In the genomic region with DNA sequence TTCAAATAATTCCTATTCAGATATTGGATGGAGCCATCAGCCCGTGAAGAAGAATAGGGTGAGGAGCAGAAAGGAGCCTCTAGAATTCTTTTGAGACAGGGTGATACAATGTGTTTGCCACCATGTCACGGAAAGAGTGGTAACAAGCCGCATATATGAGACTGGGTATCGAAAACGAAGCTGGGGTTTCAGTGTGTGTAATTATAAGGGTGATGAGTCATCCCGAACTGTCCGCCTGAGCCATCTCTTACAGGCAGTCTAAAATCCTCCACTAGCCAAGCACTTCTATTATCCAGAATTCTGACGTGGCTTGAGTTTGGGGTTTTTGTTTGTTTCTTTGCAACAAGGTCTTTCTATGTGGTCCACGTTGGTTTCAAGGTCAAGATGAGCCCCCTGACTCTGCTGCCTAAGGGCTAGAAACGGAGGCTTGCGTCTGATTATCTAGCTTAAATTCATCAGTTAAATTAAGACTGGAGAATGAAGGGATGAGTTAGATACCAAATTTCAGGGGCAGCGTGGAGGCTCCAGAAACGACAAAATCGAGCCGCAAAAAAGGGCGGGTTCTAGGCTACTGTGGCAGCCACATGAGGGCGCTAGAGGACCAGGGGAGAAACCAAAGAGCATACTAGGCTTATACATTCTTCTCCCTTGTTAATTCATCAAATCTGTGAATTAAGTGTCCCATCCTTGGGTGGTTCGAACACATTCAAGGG, we compare ENCODE assay signal across 9 mouse cellular contexts. TPM values are rescaled to one million over a fixed set of nuclear protein-coding genes. Genes with fewer than 3 reads are reported as not detected.
DNase-seq lines count a peak whose midpoint lies in the region; ATAC-seq and TF ChIP-seq lines count a peak whose summit lies in the region.
"Had no signal": no experiment of that assay in that cellular context is flagged by ENCODE, and none has a peak within 500 bp of the region (broad histone marks: within the 10 kb centered on the region; RNA-seq: fewer than 3 reads in every experiment).

No protein-coding gene starts in this region.

- H3K4me1 ChIP-seq in heart, postnatal 0 days (ENCODE audit: control insufficient read depth, insufficient read depth): no peaks in the 10 kb centered on the region
- H3K4me1 ChIP-seq in heart, embryonic 12.5 days (replicated peaks): peaks cover 24% of the 10 kb centered on the region
- H3K4me1 ChIP-seq in bone marrow macrophage, adult 2 months (ENCODE audit: control insufficient read depth, insufficient read depth, low read length): no peaks in the 10 kb centered on the region
- no peaks in the 10 kb centered on the region for H3K4me1 ChIP-seq in lung, embryonic 14.5 days (ENCODE audit: insufficient read depth)
- peaks cover 3% of the 10 kb centered on the region; the same call in 1 of the 2 replicates for H3K4me1 ChIP-seq in thymus, adult 2 months (replicated peaks; ENCODE audit: control insufficient read depth, insufficient read depth, low read length)
- H3K4me1 ChIP-seq: embryonic facial prominence, embryonic 13.5 days had no signal

- peak; percentile 66 for TF ChIP-seq CTCF in heart, postnatal 0 days (IDR thresholded peaks at IDR 0.05; ENCODE audit: low read depth)
- TF ChIP-seq CTCF in bone marrow macrophage, adult 2 months (IDR thresholded peaks at IDR 0.05; ENCODE audit: low read depth, low read length): peak; percentile 91
- peak; percentile 69 for TF ChIP-seq CTCF in lung, embryonic 14.5 days (IDR thresholded peaks at IDR 0.05; ENCODE audit: low read depth)
- TF ChIP-seq CTCF in thymus, adult 2 months (IDR thresholded peaks at IDR 0.05; ENCODE audit: borderline replicate concordance, control insufficient read depth, extremely low read depth, insufficient read depth, low read length, poor library complexity): peak; percentile 78; the same call in 1 of the 2 replicates

- H3K4me2 ChIP-seq in heart, postnatal 0 days (ENCODE audit: low read depth, low read length): no peak overlapping the region
- no peak overlapping the region for H3K4me2 ChIP-seq in heart, embryonic 12.5 days
- no peak overlapping the region for H3K4me2 ChIP-seq in lung, embryonic 14.5 days
- H3K4me2 ChIP-seq: embryonic facial prominence, embryonic 13.5 days had no signal

- H3K36me3 ChIP-seq in heart, postnatal 0 days (replicated peaks; ENCODE audit: control insufficient read depth, insufficient read depth, low read length): no peaks in the 10 kb centered on the region
- H3K36me3 ChIP-seq in heart, embryonic 12.5 days: no peaks in the 10 kb centered on the region
- no peaks in the 10 kb centered on the region for H3K36me3 ChIP-seq in lung, embryonic 14.5 days (ENCODE audit: insufficient read depth)
- no peaks in the 10 kb centered on the region for H3K36me3 ChIP-seq in thymus, adult 2 months (ENCODE audit: control insufficient read depth, insufficient read depth, low read length)
- H3K36me3 ChIP-seq: embryonic facial prominence, embryonic 13.5 days had no signal

- TF ChIP-seq EP300 in heart, postnatal 0 days (IDR thresholded peaks at IDR 0.05; ENCODE audit: low read depth): no peak

- H3K27me3 ChIP-seq in heart, postnatal 0 days (ENCODE audit: control insufficient read depth, insufficient read depth, low read length): no peaks in the 10 kb centered on the region
- no peaks in the 10 kb centered on the region for H3K27me3 ChIP-seq in heart, embryonic 12.5 days (replicated peaks)
- H3K27me3 ChIP-seq in lung, embryonic 14.5 days (ENCODE audit: insufficient read depth, low read length): no peaks in the 10 kb centered on the region
- no peaks in the 10 kb centered on the region for H3K27me3 ChIP-seq in thymus, adult 2 months (ENCODE audit: control insufficient read depth, insufficient read depth, low read length)
- H3K27me3 ChIP-seq: embryonic facial prominence, embryonic 13.5 days had no signal

- ATAC-seq in heart, postnatal 0 days (ENCODE audit: insufficient read depth, low read depth): no peak
- no peak for ATAC-seq in heart, embryonic 12.5 days (ENCODE audit: insufficient number of reproducible peaks, low FRiP score)
- no peak for ATAC-seq in lung, embryonic 14.5 days (ENCODE audit: insufficient read depth)

- no peak overlapping the region for H3K4me3 ChIP-seq in heart, postnatal 0 days (ENCODE audit: low read depth, low read length)
- H3K4me3 ChIP-seq in heart, embryonic 12.5 days: no peak overlapping the region
- H3K4me3 ChIP-seq in bone marrow macrophage, adult 2 months (ENCODE audit: insufficient read depth, low read length): no peak overlapping the region
- H3K4me3 ChIP-seq in lung, embryonic 14.5 days (ENCODE audit: low read depth, low read length): no peak overlapping the region
- H3K4me3 ChIP-seq in thymus, adult 2 months (ENCODE audit: control insufficient read depth, insufficient read depth, low read length): no peak overlapping the region
- H3K4me3 ChIP-seq: embryonic facial prominence, embryonic 13.5 days had no signal

- TF ChIP-seq POLR2A in bone marrow macrophage, adult 2 months (IDR thresholded peaks at IDR 0.05; ENCODE audit: borderline replicate concordance, low read depth, low read length): no peak
- no peak for TF ChIP-seq POLR2A in thymus, adult 2 months (IDR thresholded peaks at IDR 0.05; ENCODE audit: control insufficient read depth, extremely low read depth, insufficient read depth, low read length, poor library complexity)

- no peak for DNase-seq in heart, postnatal 0 days (ENCODE audit: low spot score)
- peak; percentile 31 for DNase-seq in right cerebral cortex, adult 18-20 months
- no peak for DNase-seq in right cerebral cortex, postnatal 10 days (ENCODE audit: low spot score in 2 of 2)
- DNase-seq in lung, embryonic 14.5 days: peak; percentile 60
- peak; percentile 80 for DNase-seq in thymus, adult 2 months
- DNase-seq in cerebellum, adult 8-10 months: no peak

- H3K27ac ChIP-seq in heart, postnatal 0 days (ENCODE audit: low read depth): no peak overlapping the region
- H3K27ac ChIP-seq in heart, embryonic 12.5 days (ENCODE audit: poor library complexity, severe bottlenecking): no peak overlapping the region
- H3K27ac ChIP-seq in bone marrow macrophage, adult 2 months (ENCODE audit: insufficient read depth, low read depth, low read length): no peak overlapping the region
- H3K27ac ChIP-seq in lung, embryonic 14.5 days (ENCODE audit: low read depth): no peak overlapping the region
- H3K27ac ChIP-seq in thymus, adult 2 months (ENCODE audit: control insufficient read depth, insufficient read depth, low read length): no peak overlapping the region
- H3K27ac ChIP-seq: embryonic facial prominence, embryonic 13.5 days had no signal

- H3K9me3 ChIP-seq in heart, postnatal 0 days (replicated peaks; ENCODE audit: control insufficient read depth, low read length): no peaks in the 10 kb centered on the region
- H3K9me3 ChIP-seq in heart, embryonic 12.5 days (replicated peaks): no peaks in the 10 kb centered on the region
- H3K9me3 ChIP-seq in lung, embryonic 14.5 days (ENCODE audit: low read depth, low read length): no peaks in the 10 kb centered on the region
- H3K9me3 ChIP-seq: embryonic facial prominence, embryonic 13.5 days had no signal

- 60% methylated on average over 18 of the region's 18 CpGs for WGBS in heart, postnatal 0 days
- 64% methylated on average over 18 of the region's 18 CpGs for WGBS in heart, embryonic 12.5 days
- WGBS in lung, embryonic 14.5 days: 73% methylated on average over 18 of the region's 18 CpGs
- 65% methylated on average over 18 of the region's 18 CpGs for WGBS in thymus, adult 2 months

- H3K9ac ChIP-seq in heart, postnatal 0 days (replicated peaks; ENCODE audit: low read depth, low read length): no peak overlapping the region
- H3K9ac ChIP-seq in heart, embryonic 12.5 days: no peak overlapping the region
- no peak overlapping the region for H3K9ac ChIP-seq in lung, embryonic 14.5 days
- H3K9ac ChIP-seq: embryonic facial prominence, embryonic 13.5 days had no signal

RNA-seq across cellular contexts. Expression of gene Scaf11, which starts 59.9 kb away (rescaled TPM):
- 23.7 and 24.2 TPM in 2 replicates for total RNA-seq in heart, postnatal 0 days (2014; rRNA removed; ENCODE audit: low replicate concordance)
- polyA plus RNA-seq in heart, postnatal 0 days (2015; fragmentation: Nextera tagmentation; extraction: Ambion mirVana): 36.8 and 40.8 TPM in 2 replicates
- 76.0 and 79.1 TPM in 2 replicates for polyA plus RNA-seq in heart, embryonic 12.5 days (2016; fragmentation: Nextera tagmentation; extraction: Ambion mirVana)
- polyA plus RNA-seq in bone marrow macrophage, adult 2 months (2012; ENCODE audit: insufficient read depth, insufficient read length, missing spikeins): 54.7 and 56.0 TPM in 2 replicates
- 112 and 116 TPM in 2 replicates for polyA plus RNA-seq in lung, embryonic 14.5 days (2014; fragmentation: Nextera tagmentation; extraction: Ambion mirVana)
- 32.4 and 38.3 TPM in 2 replicates for polyA plus RNA-seq in thymus, adult 2 months (2012; rRNA removed)

Comparison
In these comparisons a context has a peak if more than half of its experiments do, and no peak if none do; other contexts are left out.
1. DNase-seq: peak in right cerebral cortex, adult 18-20 months (single experiment), lung, embryonic 14.5 days (single experiment) and thymus, adult 2 months (single experiment); none in heart, postnatal 0 days (single experiment), right cerebral cortex, postnatal 10 days (0 of 2) and cerebellum, adult 8-10 months (single experiment).
2. Peak in every context shown above with its lines, with median percentiles within 50 percentile points of each other: CTCF ChIP-seq.